Mouse (Mus musculus): ENCODE measurements around the gene Cfap73.

- TF ChIP-seq EP300 (IDR thresholded peaks at IDR 0.05; ENCODE audit: low read depth): no peak
- peak; percentile 99 for TF ChIP-seq CTCF (IDR thresholded peaks at IDR 0.05; ENCODE audit: low read depth)
Observed at GRCm38 (mm10) chr5:120620375-120621077, 13.5 kb downstream of the Cfap73 start.

Measured in liver, embryonic 14.5 days (tissue).